Mouse (Mus musculus): ENCODE results near the gene Dexi.

The Dexi gene

DNA sequence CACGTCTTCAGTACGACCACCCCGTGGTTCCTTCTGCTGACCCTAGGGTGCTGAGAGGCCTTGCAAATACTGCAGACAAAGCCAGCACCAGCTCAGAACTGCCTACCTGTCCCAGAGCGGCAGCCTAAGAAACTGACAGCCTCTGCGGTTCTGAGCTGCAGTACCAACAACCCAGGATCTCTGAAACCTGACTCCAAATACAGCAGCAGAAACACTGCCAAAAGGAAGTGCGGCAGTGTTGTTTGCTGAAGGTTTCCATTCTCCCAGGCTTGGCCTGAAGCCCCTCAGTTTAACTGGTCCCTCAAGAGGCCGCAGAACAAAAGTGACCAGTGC, 1.3 kb downstream of the Dexi start:
- in situ Hi-C loops (cut with MboI, MseI): no loop called here

DNA sequence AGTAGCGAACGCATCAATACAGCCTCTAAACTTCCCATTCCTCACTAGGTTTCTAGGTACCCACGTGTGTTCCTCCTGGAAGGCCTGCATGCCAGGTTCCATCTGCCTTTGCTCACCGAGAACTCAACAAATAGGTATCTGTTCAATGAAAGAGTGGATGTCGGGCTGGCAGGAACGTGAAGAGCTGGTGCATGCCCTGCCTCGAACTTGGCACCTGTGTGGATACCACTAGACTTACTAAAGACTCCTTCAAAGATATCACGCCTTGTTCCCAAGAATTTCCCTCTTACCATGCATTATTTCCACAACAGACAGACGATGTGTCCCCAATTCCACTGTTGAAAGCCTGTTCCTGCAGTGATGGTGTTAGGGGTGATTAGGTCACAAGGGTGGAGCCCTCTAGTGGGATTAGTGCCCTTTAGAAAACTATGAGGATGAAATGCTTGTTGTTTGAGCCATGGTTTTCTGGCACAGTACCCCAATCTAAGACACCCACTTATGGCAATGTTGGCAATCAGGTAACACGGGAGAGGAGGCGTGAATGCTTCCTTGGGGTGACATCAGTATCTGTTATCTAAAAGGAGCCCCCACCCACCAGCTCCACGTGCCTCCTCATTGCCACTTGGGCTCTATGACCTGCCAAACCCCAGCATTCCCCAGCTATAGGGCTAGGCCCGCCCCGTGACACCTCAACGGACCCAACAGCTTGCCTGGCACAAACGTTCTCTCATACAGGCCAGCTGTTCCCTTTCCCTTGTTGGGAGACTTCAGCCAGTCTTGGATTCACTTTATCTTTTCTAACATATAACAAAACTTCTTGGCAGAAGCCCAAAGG, 1.9 kb downstream of the Dexi start:
- in situ Hi-C loops (cut with MboI, MseI): no loop called here

DNA sequence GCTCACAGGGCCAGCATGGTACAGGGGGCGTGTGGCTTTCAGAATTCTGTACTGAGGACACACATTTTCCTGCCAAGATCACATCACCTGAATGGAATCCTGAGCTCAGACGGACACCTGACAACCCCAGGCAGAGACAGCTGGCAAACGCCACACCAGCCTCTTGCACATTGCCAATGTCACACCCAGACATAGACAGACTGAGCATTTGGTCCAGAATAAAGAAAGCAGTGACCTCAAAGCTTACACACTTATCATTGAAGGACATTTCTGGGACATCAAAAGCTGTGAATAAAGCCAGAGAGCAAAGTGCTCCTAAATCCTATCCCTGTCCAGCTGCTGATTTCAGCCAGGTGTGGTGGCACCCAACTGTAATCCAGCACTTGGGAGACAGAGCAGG, 5.9 kb downstream of the Dexi start:
- in situ Hi-C loops (cut with MboI, MseI): no loop called here

DNA sequence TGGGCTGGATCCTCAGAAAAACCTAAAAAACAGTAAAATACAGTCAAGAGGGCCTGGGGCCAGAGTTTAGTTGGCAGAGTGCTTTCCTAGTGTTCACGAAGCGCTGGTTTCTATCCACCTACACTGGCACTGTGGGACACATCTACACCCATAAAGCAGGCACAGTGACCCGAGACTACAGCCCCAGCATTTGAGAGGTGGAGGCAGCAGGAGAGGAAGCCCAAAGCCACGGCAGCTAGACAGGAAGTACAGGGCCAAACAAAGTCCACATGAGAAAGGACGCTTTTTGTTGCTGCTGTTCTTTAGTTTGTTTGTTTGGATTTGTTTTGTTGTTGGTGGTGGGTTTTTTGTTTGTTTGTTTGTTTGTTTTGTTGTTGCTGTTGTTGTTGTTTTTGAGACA, 6.5 kb downstream of the Dexi start:
- in situ Hi-C loops (cut with MboI, MseI): no loop called here

DNA sequence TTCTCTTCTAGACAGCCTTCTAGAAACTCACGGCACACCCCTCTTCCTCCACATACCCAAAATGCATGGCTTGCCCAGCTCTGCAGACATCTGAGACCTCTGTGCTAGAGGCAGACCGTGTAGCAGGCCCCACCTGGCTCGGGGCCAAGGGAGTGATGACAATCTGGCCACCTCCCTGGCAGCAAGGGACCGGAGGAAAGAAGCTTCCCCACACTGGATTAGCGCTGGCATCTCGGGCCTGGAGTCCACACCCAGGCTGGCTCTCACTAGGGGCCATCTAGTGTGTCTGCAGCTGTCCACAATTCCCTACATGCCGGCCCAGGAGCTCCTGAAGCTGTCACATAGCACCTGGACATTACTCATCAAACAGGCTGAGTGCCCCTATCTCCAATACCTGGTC, 8.3 kb downstream of the Dexi start:
- in situ Hi-C loops (cut with MboI, MseI): loop anchor here (5.0 kb wide), 1 partner anchor 117 kb away; no protein-coding TSS in a partner anchor

DNA sequence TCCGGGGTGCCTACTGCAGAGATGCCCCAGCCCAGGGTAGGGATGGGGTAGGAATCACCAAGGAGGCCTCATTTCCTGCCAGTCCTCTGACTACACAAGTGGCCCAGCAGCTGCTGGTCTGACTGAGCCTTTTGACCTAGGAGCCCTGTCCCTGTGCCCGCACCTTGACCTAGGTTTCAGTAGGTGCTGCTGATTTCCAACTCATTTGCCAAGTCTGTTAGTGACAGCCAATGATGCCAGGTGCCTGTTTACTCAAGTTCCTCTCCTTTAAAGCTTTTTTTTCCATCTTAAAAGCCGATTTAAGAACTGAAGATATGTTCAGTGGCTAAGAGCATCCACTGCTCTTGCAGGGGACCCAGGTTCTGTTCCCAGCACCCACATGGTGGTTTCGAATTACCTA, 9.1 kb downstream of the Dexi start:
- in situ Hi-C loops (cut with MboI, MseI): loop anchor here (5.0 kb wide), 1 partner anchor 116 kb away; no protein-coding TSS in a partner anchor

DNA sequence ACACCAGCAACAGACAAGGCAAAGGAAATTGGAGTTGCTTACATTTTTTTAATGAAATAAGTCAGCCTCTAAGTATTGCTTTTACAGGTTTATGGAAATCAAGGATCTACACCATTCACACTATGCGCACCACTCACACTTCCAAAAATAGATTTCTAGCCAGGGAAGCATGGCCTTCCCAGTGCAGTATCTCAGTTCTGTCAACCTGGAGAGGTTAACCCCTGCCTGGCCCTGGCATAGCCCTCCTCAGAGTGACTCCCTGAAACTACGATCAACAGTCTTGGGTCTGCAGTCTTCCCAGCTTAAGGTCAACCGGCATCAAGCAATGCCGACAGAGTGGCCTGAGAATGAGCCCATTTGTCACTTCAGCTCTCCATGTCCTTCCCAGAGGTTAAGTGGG, 12.7 kb downstream of the Dexi start:
- in situ Hi-C loops (cut with MboI, MseI): loop anchor here (5.0 kb wide), 1 partner anchor 113 kb away; no protein-coding TSS in a partner anchor

DNA sequence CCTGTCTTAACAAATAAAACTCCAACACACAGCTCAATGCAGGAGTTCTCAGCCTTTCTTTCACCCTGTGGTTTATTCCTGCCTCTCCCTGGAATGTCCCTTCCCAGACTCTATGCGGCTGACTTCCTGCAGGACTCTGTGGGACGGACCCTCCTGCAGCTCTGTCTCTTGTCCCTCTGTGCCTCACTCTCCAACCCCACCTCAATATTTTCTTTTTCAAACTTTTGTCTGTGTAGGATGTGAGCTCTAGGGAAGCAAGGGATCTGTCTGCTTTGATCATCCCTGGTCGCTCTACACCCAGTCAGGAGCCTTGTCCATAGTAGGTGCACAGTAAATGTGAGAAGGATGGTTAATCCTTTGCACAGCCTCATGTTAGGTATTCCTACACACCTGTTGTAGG, 14.5 kb downstream of the Dexi start:
- in situ Hi-C loops (cut with MboI, MseI): no loop called here

DNA sequence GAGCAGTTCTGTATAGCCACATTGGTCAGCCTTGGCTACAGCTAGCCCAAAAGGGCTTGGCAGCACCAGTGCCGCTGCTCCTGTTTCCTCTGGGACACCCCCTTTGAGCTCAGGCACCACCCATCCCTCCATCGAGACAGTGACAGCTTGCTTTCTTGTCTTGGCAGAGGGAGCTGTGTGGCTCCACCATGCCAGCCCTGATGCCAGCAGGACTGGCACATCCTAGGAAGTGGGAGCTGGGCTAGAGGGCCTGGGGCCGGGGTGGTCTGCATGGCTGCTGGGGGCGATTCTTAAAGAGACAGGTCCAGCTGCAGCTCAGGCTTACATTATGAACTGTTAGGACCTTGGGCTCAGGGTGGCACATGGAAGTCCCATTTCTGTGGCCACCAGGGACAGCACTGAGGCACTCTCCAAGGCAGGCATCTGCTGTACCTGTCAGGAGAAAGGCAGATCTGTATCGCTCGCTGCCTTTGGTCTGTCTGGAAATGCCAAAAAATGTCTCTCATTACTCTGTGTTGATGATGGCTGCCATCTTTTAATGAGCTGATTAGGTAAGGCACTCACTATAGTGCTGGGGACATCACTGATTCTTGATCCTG, 15.7 kb downstream of the Dexi start:
- in situ Hi-C loops (cut with MboI, MseI): no loop called here

DNA sequence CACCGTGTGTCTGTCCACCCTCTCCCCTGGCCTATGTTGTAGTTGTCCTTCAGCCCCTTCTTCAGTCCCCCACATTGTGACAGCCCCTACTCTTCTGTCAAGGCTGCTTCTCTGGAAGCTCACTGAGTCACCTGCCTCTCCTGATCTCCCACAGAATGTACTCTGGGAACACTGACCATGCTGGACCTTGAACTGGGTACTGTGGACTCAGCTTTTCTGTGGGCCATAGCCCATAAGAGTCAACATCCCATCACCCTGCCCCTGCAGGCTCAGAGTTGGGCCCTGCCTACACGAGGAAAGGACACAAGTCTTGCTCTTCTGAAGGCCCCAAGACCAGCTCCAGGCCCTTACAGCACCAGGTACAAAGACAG, 17.3 kb downstream of the Dexi start:
- in situ Hi-C loops (cut with MboI, MseI): no loop called here

DNA sequence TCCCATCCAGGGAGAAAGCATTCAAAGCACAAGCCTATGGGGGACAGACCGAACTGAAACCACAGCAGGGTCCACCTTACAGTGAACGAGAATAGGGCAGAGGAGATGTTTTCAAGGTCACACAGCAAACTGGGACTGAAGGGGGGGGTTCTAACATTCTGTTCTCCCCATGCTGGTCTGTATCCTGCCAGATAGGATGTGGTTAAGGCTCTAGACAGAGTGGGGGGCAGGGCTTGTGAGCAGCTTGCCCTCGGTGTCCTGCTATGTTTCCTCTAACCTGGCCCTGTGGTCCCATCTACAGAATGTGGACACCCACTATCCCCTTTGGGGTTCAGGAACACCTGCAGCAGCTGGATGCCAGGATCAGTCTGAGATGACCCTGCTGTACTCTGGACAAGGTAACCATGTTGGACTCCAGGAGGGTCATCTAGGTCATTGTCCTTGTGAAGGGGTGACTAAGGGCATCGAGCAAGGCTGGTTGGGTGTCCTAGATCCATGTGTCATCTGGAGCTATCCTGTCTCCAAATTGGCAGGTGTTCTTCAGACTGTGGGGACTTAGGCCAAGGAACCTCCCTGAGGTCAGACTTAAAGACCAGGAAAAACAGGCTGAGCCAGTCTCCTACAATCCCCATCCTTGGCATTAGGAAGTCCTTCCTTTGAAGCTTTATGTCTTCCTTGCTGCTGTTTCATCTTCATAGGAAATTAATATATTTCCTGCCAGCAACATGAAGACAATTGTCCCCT, 17.8 kb downstream of the Dexi start:
- in situ Hi-C loops (cut with MboI, MseI): loop anchor here (25.0 kb wide), 1 partner anchor 238 kb away; no protein-coding TSS in a partner anchor

DNA sequence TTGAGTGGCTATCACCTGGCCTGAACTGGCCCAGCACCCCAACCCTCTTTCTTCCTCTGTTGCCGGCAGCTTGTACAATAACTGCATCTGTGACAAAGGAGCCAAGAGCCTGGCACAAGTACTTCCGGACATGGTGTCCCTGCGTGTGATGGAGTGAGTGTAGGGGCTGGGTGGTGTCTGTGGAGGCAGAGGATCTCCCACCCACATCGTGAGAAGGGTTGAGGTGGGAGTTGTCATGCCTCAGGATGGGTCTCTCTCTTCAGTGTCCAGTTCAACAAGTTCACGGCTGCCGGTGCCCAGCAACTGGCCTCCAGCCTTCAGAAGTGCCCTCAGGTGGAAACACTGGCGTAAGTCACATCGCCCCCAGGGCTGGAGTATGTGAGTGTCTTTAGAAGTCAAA, 19.2 kb downstream of the Dexi start:
- in situ Hi-C loops (cut with MboI, MseI): loop anchor here (25.0 kb wide), 1 partner anchor 236 kb away; no protein-coding TSS in a partner anchor

DNA sequence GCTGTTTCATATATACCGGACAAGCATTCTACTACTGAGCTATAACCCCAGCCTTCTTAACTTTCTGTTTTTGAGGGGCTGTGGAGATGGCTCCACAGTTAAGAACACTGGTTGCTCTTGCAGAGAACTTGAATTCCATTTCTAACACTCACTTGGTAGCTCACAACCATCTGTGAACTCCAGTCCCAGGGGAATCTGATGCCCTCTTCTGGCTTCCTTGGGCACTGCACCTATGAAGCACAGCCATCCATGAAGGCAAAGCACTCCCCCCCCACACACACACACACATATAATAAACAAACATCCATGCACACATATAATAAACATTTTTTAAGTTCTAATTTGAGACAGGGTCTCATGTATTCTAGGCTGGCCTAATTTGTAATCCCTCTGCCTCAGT, 20.0 kb downstream of the Dexi start:
- in situ Hi-C loops (cut with MboI, MseI): loop anchor here (25.0 kb wide), 1 partner anchor 236 kb away; no protein-coding TSS in a partner anchor

DNA sequence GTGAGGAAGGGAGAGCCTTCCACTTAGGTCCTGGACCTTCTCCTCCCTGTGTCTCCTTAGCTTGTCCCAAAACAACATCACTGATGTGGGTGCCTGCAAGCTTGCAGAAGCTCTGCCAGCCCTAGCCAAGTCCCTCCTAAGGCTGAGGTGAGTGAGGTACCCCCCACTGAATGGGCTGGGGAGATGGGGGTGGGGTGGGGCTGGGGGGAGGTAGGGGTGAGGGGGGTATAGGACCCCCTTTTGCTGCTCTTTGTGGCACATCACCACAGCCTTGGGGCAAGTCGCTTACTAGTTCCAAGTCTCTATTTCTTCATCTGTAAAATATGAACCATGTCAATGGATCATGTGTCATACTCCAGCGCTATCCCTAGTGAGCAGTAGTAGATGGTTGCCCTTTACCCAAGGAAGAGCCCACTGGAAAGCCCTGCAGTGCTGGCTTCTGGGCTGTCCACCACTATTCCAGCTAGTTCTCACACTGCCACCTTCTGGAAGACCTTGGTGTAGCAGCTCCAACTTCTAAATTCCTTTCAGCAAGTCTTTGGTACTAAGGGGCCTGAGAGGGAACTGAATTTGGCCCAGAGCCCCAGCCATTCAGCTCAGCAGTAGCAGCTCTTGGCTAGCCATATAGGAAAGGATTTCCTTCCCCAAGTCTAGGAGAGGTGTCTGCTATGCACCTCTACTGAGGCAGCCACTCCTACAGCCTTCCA, 21.8 kb downstream of the Dexi start:
- in situ Hi-C loops (cut with MboI, MseI): loop anchor here (25.0 kb wide), 1 partner anchor 234 kb away; no protein-coding TSS in a partner anchor

DNA sequence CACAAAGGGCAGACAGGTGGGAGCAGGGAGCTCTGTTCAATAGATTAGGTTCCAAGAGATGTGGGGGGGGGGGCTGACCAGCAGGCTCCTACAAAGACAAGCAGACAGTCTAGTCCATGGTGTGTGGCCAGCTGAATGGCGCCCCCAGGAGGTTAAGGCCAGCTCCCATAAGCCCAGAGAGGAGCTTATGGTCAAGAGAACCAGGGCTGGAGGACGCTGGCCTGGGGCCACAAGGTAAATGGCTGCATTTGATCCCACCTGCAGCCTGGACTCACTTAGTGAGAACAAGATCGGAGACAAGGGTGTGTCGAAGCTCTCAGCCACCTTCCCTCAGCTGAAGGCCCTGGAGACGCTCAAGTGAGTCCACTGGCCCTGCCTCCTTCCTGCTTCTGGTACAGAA, 24.8 kb downstream of the Dexi start:
- in situ Hi-C loops (cut with MboI, MseI): loop anchor here (25.0 kb wide), 1 partner anchor 231 kb away; no protein-coding TSS in a partner anchor

DNA sequence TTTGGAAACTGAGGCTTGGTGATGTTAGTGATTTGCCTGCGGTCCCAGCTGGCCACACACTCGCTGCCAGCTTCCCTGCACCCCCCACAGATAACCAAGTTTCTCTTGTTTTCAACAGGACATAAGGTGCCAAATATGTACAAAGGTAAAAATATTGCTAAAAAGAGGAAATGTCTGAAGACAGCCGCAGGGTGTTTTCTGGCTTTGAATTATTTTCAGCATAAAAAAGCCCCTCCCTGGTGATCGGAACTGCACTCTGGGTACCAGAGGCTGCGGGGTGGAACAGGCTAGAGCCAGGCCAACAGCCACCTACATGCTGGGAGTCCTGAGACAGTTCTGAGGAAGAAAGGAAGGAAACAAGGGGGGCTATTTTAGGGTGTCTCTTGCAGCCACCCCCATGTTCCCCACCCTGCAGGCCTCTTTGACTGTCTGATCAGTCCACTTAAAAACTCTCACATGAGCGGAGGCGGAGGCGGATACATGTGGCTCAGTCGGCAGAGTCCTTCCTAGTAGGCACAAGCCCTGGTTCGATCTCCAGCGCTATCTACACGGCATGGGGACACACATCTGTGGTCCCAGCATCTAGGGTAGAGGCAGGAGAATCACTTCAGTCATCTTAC, 26.8 kb downstream of the Dexi start:
- in situ Hi-C loops (cut with MboI, MseI): loop anchor here (25.0 kb wide), 1 partner anchor 229 kb away; no protein-coding TSS in a partner anchor

DNA sequence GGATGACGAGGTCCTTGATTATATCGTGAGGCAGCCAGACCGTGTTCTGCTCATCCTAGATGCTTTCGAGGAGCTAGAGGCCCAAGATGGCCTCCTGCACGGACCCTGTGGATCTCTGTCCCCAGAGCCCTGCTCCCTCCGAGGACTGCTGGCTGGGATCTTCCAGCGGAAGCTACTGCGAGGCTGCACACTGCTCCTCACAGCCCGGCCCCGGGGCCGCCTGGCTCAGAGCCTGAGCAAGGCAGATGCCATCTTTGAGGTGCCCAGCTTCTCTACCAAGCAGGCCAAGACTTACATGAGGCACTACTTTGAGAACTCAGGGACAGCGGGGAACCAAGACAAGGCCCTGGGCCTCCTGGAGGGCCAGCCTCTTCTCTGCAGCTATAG, 31.7 kb downstream of the Dexi start:
- in situ Hi-C loops (cut with MboI, MseI): loop anchor here (25.0 kb wide), 1 partner anchor 224 kb away; no protein-coding TSS in a partner anchor

DNA sequence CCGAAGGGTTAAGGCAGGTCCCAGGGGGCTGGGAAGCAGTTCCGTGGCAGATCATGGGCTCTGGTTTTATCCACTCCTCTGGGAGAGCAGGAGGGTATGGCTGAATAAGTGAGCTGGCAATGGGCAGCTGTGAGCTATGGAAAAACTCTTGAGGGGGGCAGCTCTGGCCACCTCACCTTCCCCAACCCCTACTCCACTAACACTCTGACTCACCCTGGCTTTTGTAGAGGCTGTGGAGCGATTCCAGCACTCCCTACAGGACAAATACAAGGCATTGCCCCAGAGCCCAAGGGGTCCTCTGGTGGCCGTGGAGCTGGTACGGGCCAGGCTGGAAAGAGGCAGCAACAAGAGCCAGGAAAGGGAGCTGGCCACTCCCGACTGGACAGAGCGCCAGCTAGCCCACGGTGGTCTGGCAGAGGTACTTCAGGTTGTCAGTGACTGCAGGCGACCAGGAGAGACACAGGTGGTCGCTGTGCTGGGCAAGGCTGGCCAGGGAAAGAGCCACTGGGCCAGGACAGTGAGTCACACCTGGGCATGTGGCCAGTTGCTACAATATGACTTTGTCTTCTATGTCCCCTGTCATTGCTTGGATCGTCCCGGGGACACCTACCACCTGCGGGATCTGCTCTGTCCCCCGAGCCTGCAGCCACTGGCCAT, 32.2 kb downstream of the Dexi start:
- in situ Hi-C loops (cut with MboI, MseI): loop anchor here (25.0 kb wide), 1 partner anchor 223 kb away; no protein-coding TSS in a partner anchor

DNA sequence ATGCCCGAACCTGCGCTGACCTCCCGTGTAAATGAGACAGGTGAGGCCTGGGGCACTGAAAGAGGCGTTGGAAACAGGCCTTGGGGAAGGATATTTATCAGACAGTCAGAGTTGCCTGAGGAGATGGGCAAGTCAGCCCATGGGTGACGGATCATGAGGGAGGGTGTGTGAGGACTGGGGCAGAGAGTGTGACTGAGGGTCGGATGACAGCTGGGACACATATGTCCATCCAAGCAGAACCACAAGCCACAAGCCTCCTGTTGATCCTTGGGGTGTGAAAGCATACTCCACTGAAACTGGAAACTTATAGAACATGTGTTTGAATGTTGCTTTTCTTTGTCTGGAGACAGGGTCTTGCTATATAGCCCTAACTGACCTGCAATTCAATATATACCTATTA, 34.2 kb downstream of the Dexi start:
- in situ Hi-C loops (cut with MboI, MseI): loop anchor here (25.0 kb wide), 1 partner anchor 221 kb away; no protein-coding TSS in a partner anchor

DNA sequence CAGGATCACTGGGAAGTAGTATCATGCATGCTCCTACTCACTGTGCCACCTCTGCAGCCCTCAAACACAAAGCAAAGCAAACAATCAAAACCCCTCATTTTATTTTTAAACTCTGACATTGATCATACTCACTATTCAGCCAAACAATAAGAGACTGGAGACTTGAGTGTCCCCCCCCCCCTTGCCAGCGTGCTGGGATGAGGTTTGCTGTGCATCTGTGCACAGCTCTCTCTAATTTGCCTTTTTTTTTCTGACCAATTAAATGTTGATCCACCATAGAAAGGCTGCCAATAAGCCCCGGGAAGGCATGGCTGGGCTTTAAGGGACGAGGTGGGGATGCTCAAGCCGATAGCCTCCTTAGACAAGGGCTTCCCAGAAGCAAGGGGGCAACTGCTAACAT, 35.4 kb downstream of the Dexi start:
- in situ Hi-C loops (cut with MboI, MseI): loop anchor here (25.0 kb wide), 1 partner anchor 220 kb away; no protein-coding TSS in a partner anchor

Data from regulatory T cell (primary cell).